Mouse (Mus musculus): Measurements from ENCODE around the gene Ntf5.

DNA sequence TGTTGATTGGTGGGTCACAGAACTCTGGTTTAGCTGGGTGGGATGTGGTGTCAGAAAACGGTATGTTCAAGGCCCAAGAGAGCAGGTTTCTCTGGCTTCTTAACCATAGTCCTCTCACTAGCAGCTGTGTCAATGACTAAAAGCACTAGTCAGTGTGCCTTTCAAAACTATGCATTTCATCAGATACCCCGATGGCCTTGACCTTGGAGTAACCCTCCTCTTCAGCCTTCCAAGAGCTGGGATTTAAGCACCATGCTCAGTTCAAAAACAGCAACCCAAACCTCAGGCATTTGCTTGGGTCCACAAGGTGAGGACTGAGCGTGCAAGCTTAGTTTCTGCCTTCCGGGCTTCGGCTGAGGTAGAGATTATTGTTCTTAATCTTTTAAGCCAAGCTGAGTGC, 41.1 kb upstream of the Ntf5 start:
- TF ChIP-seq CTCF (IDR thresholded peaks at IDR 0.05; ENCODE audit: borderline replicate concordance, control insufficient read depth, extremely low read depth, insufficient read depth, low read length, poor library complexity), result no peak
- TF ChIP-seq POLR2A (IDR thresholded peaks at IDR 0.05; ENCODE audit: control insufficient read depth, extremely low read depth, insufficient read depth, low read length, poor library complexity), result no peak

Data from thymus, adult 2 months (tissue).